Mouse (Mus musculus) E14TG2a.4 (cell line): ENCODE results near the gene Usp3.

Experiments
- H3K27me3 ChIP-seq: 2 replicates; pipeline ENCODE4 v1.6.1; 2014; ENCODE audit warnings: low read length, control low read depth; ENCODE audit not compliant: insufficient read depth
- H3K36me3 ChIP-seq: 2 replicates; pipeline ENCODE4 v1.6.1; 2014; ENCODE audit warnings: low read length, control low read depth; ENCODE audit not compliant: insufficient read depth
- H3K4me1 ChIP-seq: replicated peaks from 2 replicates; pipeline ENCODE4 v1.6.1; 2014; ENCODE audit warnings: low read depth, low read length, control low read depth
- H3K4me3 ChIP-seq: replicated peaks from 2 replicates; pipeline ENCODE4 v1.5.1; 2014; ENCODE audit warnings: mild to moderate bottlenecking, low read length
- H3K9me3 ChIP-seq: 2 replicates; pipeline ENCODE4 v1.6.1; 2014; ENCODE audit warnings: low read length, control low read depth
- CTCF ChIP-seq: conservative IDR thresholded peaks from 2 replicates; pipeline ENCODE4 v1.5.1; 2014; ENCODE audit warnings: low read length
- NANOG ChIP-seq: IDR thresholded peaks from 2 replicates; pipeline ENCODE4 v1.6.1; 2014; ENCODE audit warnings: borderline replicate concordance, low read length, mixed read lengths
- POU5F1 ChIP-seq: IDR thresholded peaks from 2 replicates; pipeline ENCODE4 v1.6.1; 2014; ENCODE audit warnings: low read length, borderline replicate concordance

The Usp3 gene

DNA sequence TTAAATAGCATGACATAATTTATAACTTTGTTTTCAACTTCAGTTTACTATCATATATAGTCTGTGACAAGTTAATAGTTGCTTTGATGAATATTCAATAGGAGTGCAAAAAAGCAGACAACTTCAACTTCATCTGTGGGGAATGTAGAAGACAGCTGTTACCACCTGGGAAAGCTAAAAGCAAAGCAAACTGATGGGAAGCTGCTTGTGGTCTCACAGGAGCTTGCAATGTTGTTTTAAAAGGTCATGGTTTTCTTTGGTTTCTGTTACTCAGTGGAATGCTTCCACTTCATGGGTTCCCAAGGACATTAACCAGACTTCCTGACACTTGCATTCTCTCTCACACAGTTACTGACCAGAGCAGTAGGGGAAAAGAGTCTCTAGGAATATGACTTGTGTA lies 104.2 kb downstream of the Usp3 start:
- H3K4me1 ChIP-seq: no peaks in the 10 kb centered on the region
- TF ChIP-seq CTCF (no peak), NANOG (no peak), POU5F1 (no peak)

DNA sequence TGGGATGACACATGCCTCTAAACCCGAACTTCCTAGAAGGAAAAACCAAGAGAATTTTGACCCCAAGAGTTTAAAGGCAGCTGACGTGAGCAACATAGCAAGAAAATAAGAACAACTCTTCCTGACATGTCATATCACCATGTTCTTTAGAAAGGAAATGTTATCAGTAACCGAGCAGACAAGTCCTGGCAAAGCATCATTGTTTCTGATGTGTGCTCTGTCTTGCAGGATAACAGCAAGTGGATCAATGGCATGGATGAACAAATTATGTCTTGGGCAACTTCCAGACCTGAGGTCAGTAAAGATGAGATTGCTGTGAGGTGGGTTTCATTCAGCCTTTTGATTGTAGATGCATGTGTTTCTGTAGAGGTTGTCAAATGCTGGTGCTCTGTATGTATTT lies 109.5 kb downstream of the Usp3 start:
- TF ChIP-seq POU5F1 (no peak), NANOG (no peak), CTCF (no peak)
- Histone ChIP-seq H3K9me3 (no peaks in the 10 kb centered on the region), H3K4me3 (no peak overlapping the region), H3K27me3 (no peaks in the 10 kb centered on the region), H3K4me1 (no peaks in the 10 kb centered on the region; the same call in 1 of the 2 replicates), H3K36me3 (peaks cover 63% of the 10 kb centered on the region)

More for the DNA sequence above, 104.2 kb downstream of the Usp3 start:
- Histone ChIP-seq H3K36me3 (peaks cover 84% of the 10 kb centered on the region), H3K9me3 (no peaks in the 10 kb centered on the region), H3K27me3 (no peaks in the 10 kb centered on the region), H3K4me3 (no peak overlapping the region)

DNA sequence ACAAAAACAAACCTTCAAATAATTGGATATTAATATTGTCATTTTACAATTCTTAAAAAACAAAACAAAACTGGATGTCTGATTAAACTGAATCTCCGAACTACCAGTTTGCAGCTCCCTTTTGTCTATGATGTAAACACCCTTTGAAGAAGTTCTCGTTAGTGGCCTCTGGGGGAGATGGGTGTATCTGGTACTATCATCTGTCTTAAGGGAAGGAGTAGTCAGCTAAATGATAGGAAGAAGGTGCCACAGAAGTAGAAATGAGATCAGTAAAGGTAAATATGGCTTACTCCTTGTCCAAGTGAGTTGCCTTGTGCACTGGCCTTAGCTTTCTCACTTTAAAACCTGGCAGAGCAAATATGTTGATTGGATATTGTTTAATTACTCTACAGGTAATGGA lies 115.2 kb downstream of the Usp3 start:
- Histone ChIP-seq H3K36me3 (peaks cover 43% of the 10 kb centered on the region), H3K4me3 (no peak overlapping the region), H3K27me3 (no peaks in the 10 kb centered on the region), H3K9me3 (no peaks in the 10 kb centered on the region), H3K4me1 (no peaks in the 10 kb centered on the region; the same call in 1 of the 2 replicates)
- no peak for TF ChIP-seq POU5F1
- TF ChIP-seq CTCF: no peak
- no peak for TF ChIP-seq NANOG

DNA sequence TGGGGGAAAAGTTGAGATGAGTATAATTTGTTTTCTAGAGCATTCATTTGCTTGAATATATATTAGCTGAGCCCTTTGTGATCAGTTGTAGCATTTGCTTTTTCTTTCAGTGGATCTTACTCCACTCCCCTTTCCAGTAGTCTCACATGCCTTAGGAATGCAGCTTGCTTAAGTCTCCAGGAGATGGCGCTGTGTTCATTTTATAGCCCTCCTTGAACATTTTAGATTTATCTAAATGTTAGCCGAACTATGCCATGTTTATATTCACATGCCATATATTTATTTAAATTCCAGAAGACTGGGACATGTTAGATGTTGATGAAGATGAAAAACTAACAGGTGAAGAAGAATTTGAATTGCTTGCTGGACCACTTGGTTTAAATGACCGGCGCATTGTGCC lies 127.9 kb downstream of the Usp3 start:
- peaks cover 38% of the 10 kb centered on the region for H3K36me3 ChIP-seq
- no peaks in the 10 kb centered on the region for H3K9me3 ChIP-seq
- no peak overlapping the region for H3K4me3 ChIP-seq
- no peaks in the 10 kb centered on the region for H3K4me1 ChIP-seq
- no peaks in the 10 kb centered on the region for H3K27me3 ChIP-seq
- no peak for TF ChIP-seq NANOG
- peak; percentile 85 for TF ChIP-seq CTCF
